Mouse (Mus musculus) MEL (cell line): ENCODE results near the gene Gtf2h3. TPM values are rescaled to one million over a fixed set of nuclear protein-coding genes. Genes with fewer than 3 reads are reported as not detected.

ENCODE experiments used
- DNase-seq: peaks from one replicate; pipeline ENCODE4 v3.0.0; 2011; ENCODE audit warnings: low read depth, low spot score
- H3K27ac ChIP-seq: 2 replicates; pipeline ENCODE4 v1.5.1; 2012; ENCODE audit warnings: low read depth, mild to moderate bottlenecking, control low read depth, low read length, moderate library complexity; ENCODE audit not compliant: control insufficient read depth
- H3K27me3 ChIP-seq, 2 experiments: fragments of 150-350 bp in 1 of 2; sonication (generic) in 1 of 2; 2 replicates each; pipeline ENCODE4 v1.6.1; 2012; ENCODE audit warnings: low read length in 2 of 2, mild to moderate bottlenecking in 2 of 2, improper control_type of control experiment in 1 of 2, moderate library complexity in 1 of 2; ENCODE audit not compliant: insufficient read depth in 2 of 2, control insufficient read depth in 1 of 2
- H3K36me3 ChIP-seq, 2 experiments: 2 replicates each; pipeline ENCODE4 v1.6.1; 2012 to 2014; ENCODE audit warnings: low read length in 2 of 2, improper control_type of control experiment in 1 of 2, inconsistent platforms in 1 of 2, mild to moderate bottlenecking in 1 of 2; ENCODE audit not compliant: insufficient read depth in 2 of 2, control insufficient read depth in 1 of 2
- H3K4me1 ChIP-seq, 2 experiments: fragments of 150-350 bp in 1 of 2; sonication (generic) in 1 of 2; 2 replicates each; pipeline ENCODE4 v1.6.1; 2012; ENCODE audit warnings: low read length in 2 of 2, improper control_type of control experiment in 1 of 2, mild to moderate bottlenecking in 1 of 2; ENCODE audit not compliant: insufficient read depth in 2 of 2, control insufficient read depth in 1 of 2
- H3K4me3 ChIP-seq, 2 experiments: fragments of 150-350 bp in 1 of 2; sonication (generic) in 1 of 2; 2 replicates each; pipeline ENCODE4 v1.5.1; 2012; ENCODE audit warnings: low read depth in 2 of 2, low read length in 2 of 2, mild to moderate bottlenecking in 2 of 2, moderate library complexity in 2 of 2, control low read depth in 1 of 2, improper control_type of control experiment in 1 of 2; ENCODE audit not compliant: control insufficient read depth in 1 of 2, insufficient read depth in 1 of 2
- H3K79me2 ChIP-seq: 2 replicates; pipeline ENCODE4 v1.6.1; 2012; ENCODE audit warnings: mild to moderate bottlenecking, low read length, moderate library complexity; ENCODE audit not compliant: control insufficient read depth, poor library complexity, insufficient read depth
- H3K9ac ChIP-seq: 2 replicates; pipeline ENCODE4 v1.6.1; 2012; ENCODE audit warnings: low read depth, mild to moderate bottlenecking, control low read depth, low read length, moderate library complexity; ENCODE audit not compliant: control insufficient read depth, poor library complexity, severe bottlenecking
- H3K9me3 ChIP-seq: fragments of 150-350 bp; sonication (generic); replicated peaks from 2 replicates; pipeline ENCODE4 v1.6.1; 2012; ENCODE audit warnings: mild to moderate bottlenecking, low read length, improper control_type of control experiment, moderate library complexity; ENCODE audit not compliant: insufficient read depth
- BHLHE40 ChIP-seq: IDR thresholded peaks from 2 replicates; pipeline ENCODE4 v1.6.1; 2012; ENCODE audit warnings: low read depth, mild to moderate bottlenecking, inconsistent platforms, low read length, improper control_type of control experiment, borderline replicate concordance
- CTCF ChIP-seq, 3 experiments: IDR thresholded peaks in 2 of 3; conservative IDR thresholded peaks in 1 of 3; 2 replicates each; pipeline ENCODE4 v1.5.1; 2011 to 2012; ENCODE audit warnings: low read length in 3 of 3, low read depth in 2 of 3, mild to moderate bottlenecking in 2 of 3, improper control_type of control experiment in 1 of 3, inconsistent platforms in 1 of 3, mixed read lengths in 1 of 3, moderate library complexity in 1 of 3; ENCODE audit not compliant: control insufficient read depth in 1 of 3, insufficient read depth in 1 of 3, poor library complexity in 1 of 3, severe bottlenecking in 1 of 3
- E2F4 ChIP-seq: IDR thresholded peaks from 2 replicates; pipeline ENCODE4 v1.6.1; 2011; ENCODE audit warnings: low read depth, low read length, improper control_type of control experiment, borderline replicate concordance
- EP300 ChIP-seq, 2 experiments: IDR thresholded peaks; 2 replicates each; pipeline ENCODE4 v1.6.1; 2011; ENCODE audit warnings: improper control_type of control experiment in 2 of 2, low read length in 2 of 2, low read depth in 1 of 2, mild to moderate bottlenecking in 1 of 2
- GABPA ChIP-seq: IDR thresholded peaks from 2 replicates; pipeline ENCODE4 v1.6.1; 2012; ENCODE audit warnings: low read depth, mild to moderate bottlenecking, inconsistent platforms, low read length, improper control_type of control experiment, moderate library complexity
- GATA1 ChIP-seq: IDR thresholded peaks from 2 replicates; pipeline ENCODE4 v1.6.1; 2011; ENCODE audit warnings: low read depth, low read length, improper control_type of control experiment
- HCFC1 ChIP-seq: IDR thresholded peaks from 2 replicates; pipeline ENCODE4 v1.6.1; 2012; ENCODE audit warnings: low read depth, mild to moderate bottlenecking, inconsistent platforms, low read length, improper control_type of control experiment, moderate library complexity
- KAT2A ChIP-seq: conservative IDR thresholded peaks from 2 replicates; pipeline ENCODE4 v1.6.1; 2012; ENCODE audit warnings: low read depth, low read length, improper control_type of control experiment, inconsistent platforms
- MAFK ChIP-seq: IDR thresholded peaks from 2 replicates; pipeline ENCODE4 v1.6.1; 2011; ENCODE audit warnings: low read depth, mild to moderate bottlenecking, low read length, improper control_type of control experiment, borderline replicate concordance
- MAZ ChIP-seq: IDR thresholded peaks from 2 replicates; pipeline ENCODE4 v1.6.1; 2012; ENCODE audit warnings: low read depth, mild to moderate bottlenecking, inconsistent platforms, low read length, improper control_type of control experiment
- MEF2A ChIP-seq: IDR thresholded peaks from 2 replicates; pipeline ENCODE4 v1.6.1; 2014; ENCODE audit warnings: low read depth, mild to moderate bottlenecking, inconsistent platforms, low read length, improper control_type of control experiment; ENCODE audit not compliant: poor library complexity, insufficient replicate concordance, severe bottlenecking; ENCODE audit errors: extremely low read depth
- MXI1 ChIP-seq: IDR thresholded peaks from 2 replicates; pipeline ENCODE4 v1.6.1; 2011; ENCODE audit warnings: mild to moderate bottlenecking, low read depth, low read length, improper control_type of control experiment
- NELFE ChIP-seq: IDR thresholded peaks from 2 replicates; pipeline ENCODE4 v1.6.1; 2011; ENCODE audit warnings: low read depth, low read length, improper control_type of control experiment
- NRF1 ChIP-seq: IDR thresholded peaks from 2 replicates; pipeline ENCODE4 v1.6.1; 2014; ENCODE audit warnings: low read depth, mild to moderate bottlenecking, inconsistent platforms, low read length, improper control_type of control experiment, moderate library complexity; ENCODE audit not compliant: poor library complexity, insufficient read depth, severe bottlenecking
- RAD21 ChIP-seq: IDR thresholded peaks from 2 replicates; pipeline ENCODE4 v1.6.1; 2011; ENCODE audit warnings: mild to moderate bottlenecking, low read depth, low read length, improper control_type of control experiment
- RCOR1 ChIP-seq: IDR thresholded peaks from 2 replicates; pipeline ENCODE4 v1.6.1; 2012; ENCODE audit warnings: low read depth, mild to moderate bottlenecking, inconsistent platforms, low read length, improper control_type of control experiment
- SIN3A ChIP-seq: IDR thresholded peaks from 2 replicates; pipeline ENCODE4 v1.6.1; 2012; ENCODE audit warnings: low read length, improper control_type of control experiment, inconsistent platforms
- SMC3 ChIP-seq: IDR thresholded peaks from 2 replicates; pipeline ENCODE4 v1.6.1; 2011; ENCODE audit warnings: low read depth, low read length, improper control_type of control experiment
- USF1 ChIP-seq: IDR thresholded peaks from 2 replicates; pipeline ENCODE4 v1.6.1; 2014; ENCODE audit warnings: low read depth, mild to moderate bottlenecking, inconsistent platforms, low read length, improper control_type of control experiment, moderate library complexity
- USF2 ChIP-seq, 2 experiments: IDR thresholded peaks; 2 replicates each; pipeline ENCODE4 v1.6.1; 2011 to 2012; ENCODE audit warnings: improper control_type of control experiment in 2 of 2, low read length in 2 of 2, borderline replicate concordance in 1 of 2, inconsistent platforms in 1 of 2, low read depth in 1 of 2, mild to moderate bottlenecking in 1 of 2; ENCODE audit not compliant: insufficient read depth in 1 of 2
- ZMIZ1 ChIP-seq: IDR thresholded peaks from 2 replicates; pipeline ENCODE4 v1.6.1; 2012; ENCODE audit warnings: low read depth, mild to moderate bottlenecking, inconsistent platforms, low read length, improper control_type of control experiment, moderate library complexity
- ZNF384 ChIP-seq: IDR thresholded peaks from 2 replicates; pipeline ENCODE4 v1.6.1; 2012; ENCODE audit warnings: low read depth, mild to moderate bottlenecking, inconsistent platforms, low read length, improper control_type of control experiment
- polyA plus RNA-seq, 2 experiments: library from polyadenylated mRNA; stranded (reverse) in 1 of 2; unstranded in 1 of 2; fragments of >175 nt in 1 of 2; fragments of >200 nt in 1 of 2; gene quantifications; 2 replicates each; pipeline versions ENCODE4 v1.2.1 to v1.2.4; 2012; ENCODE audit warnings: low replicate concordance in 2 of 2, low read depth in 1 of 2; ENCODE audit not compliant: insufficient read length in 2 of 2, insufficient read depth in 1 of 2, missing spikeins in 1 of 2
- total RNA-seq: library from RNA; depleted of rRNA; stranded (reverse); fragments of 300-350 nt; gene quantifications from 2 replicates; pipeline ENCODE4 v1.2.3, GENCODE M21; 2012

Gtf2h3 gene
- total and polyA plus RNA-seq, 3 experiments = 86.1 to 116 TPM; not detected in 1

DNA sequence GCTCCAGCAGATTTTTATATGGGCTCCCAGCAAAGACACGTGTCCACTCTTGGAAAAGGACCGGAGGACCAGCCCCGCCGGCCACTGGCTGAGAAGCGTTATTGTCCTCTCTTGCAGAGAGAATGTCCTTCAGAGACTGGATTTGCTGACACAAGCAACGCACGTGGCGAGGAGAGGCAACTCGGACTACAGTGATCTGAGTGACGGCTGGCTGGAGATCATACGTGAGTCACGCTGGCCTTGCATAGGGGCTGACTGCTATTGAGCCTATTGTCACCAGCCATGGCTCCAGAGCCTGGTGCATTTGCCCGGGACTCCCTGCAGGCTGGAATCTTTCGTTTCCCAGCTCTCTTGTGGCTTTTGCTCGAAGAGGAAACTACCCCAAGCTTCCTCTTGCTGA is 44.0 kb downstream of the Gtf2h3 start:
- Histone ChIP-seq H3K9ac (no peak overlapping the region), H3K4me1 (peaks cover 0 to under 1% of the 10 kb centered on the region in 2 experiments; a peak in 1 of 4 replicates), H3K36me3 (peaks cover 0 to under 1% of the 10 kb centered on the region in 2 experiments; a peak in 2 of 4 replicates), H3K27ac (no peak overlapping the region), H3K79me2 (no peaks in the 10 kb centered on the region), H3K27me3 (no peaks in the 10 kb centered on the region), H3K4me3 (no peak overlapping the region), H3K9me3 (no peaks in the 10 kb centered on the region)
- DNase-seq = no peak
- TF ChIP-seq KAT2A = no peak
- no peak for TF ChIP-seq EP300 (IDR thresholded peaks at IDR 0.05; ENCODE audit: low read depth in 1 of 2, low read length in 2 of 2)
- no peak for TF ChIP-seq USF1
- no peak for TF ChIP-seq SIN3A
- no peak for TF ChIP-seq USF2 (IDR thresholded peaks at IDR 0.05; ENCODE audit: borderline replicate concordance in 1 of 2, insufficient read depth in 1 of 2, low read depth in 1 of 2, low read length in 2 of 2)
- TF ChIP-seq ZNF384 = no peak
- no peak for TF ChIP-seq MAFK
- no peak for TF ChIP-seq MXI1
- no peak for TF ChIP-seq HCFC1
- no peak for TF ChIP-seq NELFE
- no peak for TF ChIP-seq CTCF (IDR thresholded peaks at IDR 0.05 in 2 of 3, conservative IDR thresholded peaks at IDR 0.05 in 1 of 3; ENCODE audit: control insufficient read depth in 1 of 3, insufficient read depth in 1 of 3, low read depth in 2 of 3, low read length in 3 of 3, poor library complexity in 1 of 3, severe bottlenecking in 1 of 3)
- TF ChIP-seq NRF1 = no peak
- TF ChIP-seq GABPA = no peak
- no peak for TF ChIP-seq GATA1
- TF ChIP-seq RCOR1 = no peak
- TF ChIP-seq ZMIZ1 = no peak
- no peak for TF ChIP-seq MEF2A
- TF ChIP-seq SMC3 = no peak

DNA sequence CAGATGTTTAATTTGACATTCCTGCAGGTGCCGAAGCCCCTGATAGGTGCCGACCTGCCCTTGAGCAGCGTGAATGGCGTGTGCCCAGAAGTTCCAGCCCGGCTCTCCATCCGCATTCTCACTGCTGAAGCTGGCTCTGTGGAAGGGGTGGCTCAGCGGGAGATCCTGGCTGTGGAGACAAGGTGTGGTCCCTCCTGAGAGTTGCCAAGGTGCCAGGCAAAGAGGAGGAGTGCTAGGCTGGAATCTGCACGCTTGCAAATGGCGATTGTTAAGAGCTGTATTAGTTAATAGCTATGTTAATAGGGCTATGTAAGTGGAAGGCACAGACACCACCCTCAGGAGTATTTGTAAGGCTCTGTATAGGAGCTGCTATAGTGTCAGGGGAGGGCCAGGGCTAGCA is 45.4 kb downstream of the Gtf2h3 start:
- Histone ChIP-seq H3K4me1 (peaks cover 3 to 4% of the 10 kb centered on the region in 2 experiments; a peak in 2 of 4 replicates), H3K9me3 (no peaks in the 10 kb centered on the region), H3K9ac (no peak overlapping the region), H3K27ac (no peak overlapping the region), H3K27me3 (no peaks in the 10 kb centered on the region), H3K79me2 (peaks cover 4% of the 10 kb centered on the region), H3K36me3 (peaks cover 0 to 4% of the 10 kb centered on the region in 2 experiments; a peak in 2 of 4 replicates), H3K4me3 (no peak overlapping the region)
- DNase-seq = no peak
- TF ChIP-seq RAD21 (no peak), BHLHE40 (no peak), USF2 (IDR thresholded peaks at IDR 0.05; ENCODE audit: borderline replicate concordance in 1 of 2, insufficient read depth in 1 of 2, low read depth in 1 of 2, low read length in 2 of 2) (no peak), USF1 (no peak), MAZ (no peak), E2F4 (no peak)
